Comparison of ENCODE assay signal across 21 mouse cellular contexts in genomic region chr14:33202161-33202560, GRCm38 (mm10). TPM values are rescaled to one million over a fixed set of nuclear protein-coding genes. Genes with fewer than 3 reads are reported as not detected.
"Had no signal": no experiment of that assay in that cellular context is flagged by ENCODE, and none has a peak within 500 bp of the region (broad histone marks: within the 10 kb centered on the region; RNA-seq: fewer than 3 reads in every experiment).

No protein-coding gene starts in this region.

- H3K4me1 ChIP-seq: limb, embryonic 12.5 days; limb, embryonic 15.5 days; liver, embryonic 15.5 days; neural tube, embryonic 13.5 days had no signal

- H3K9me3 ChIP-seq: limb, embryonic 12.5 days; limb, embryonic 15.5 days; liver, embryonic 12.5 days; liver, embryonic 15.5 days; neural tube, embryonic 13.5 days had no signal

- H3K4me2 ChIP-seq: limb, embryonic 12.5 days; limb, embryonic 15.5 days; liver, embryonic 12.5 days; liver, embryonic 15.5 days; midbrain, embryonic 11.5 days; neural tube, embryonic 13.5 days had no signal

- H3K9ac ChIP-seq: limb, embryonic 12.5 days; limb, embryonic 15.5 days; liver, embryonic 12.5 days; liver, embryonic 15.5 days; neural tube, embryonic 13.5 days had no signal

- H3K4me3 ChIP-seq: limb, embryonic 12.5 days; limb, embryonic 15.5 days; liver, embryonic 12.5 days; liver, embryonic 15.5 days; neural tube, embryonic 13.5 days had no signal

- DNase-seq: kidney, adult 18-20 months; kidney, adult 9 months; kidney, postnatal 14 days; kidney, postnatal 4 days; left cerebral cortex, postnatal 4 days; lung, adult 2 months; midbrain, embryonic 14.5 days; right cerebral cortex, adult 18-20 months; right cerebral cortex, postnatal 14 days; right cerebral cortex, postnatal 4 days; thymus, adult 2 months; thymus, postnatal 14 days; thymus, postnatal 4 days had no signal

- H3K36me3 ChIP-seq: limb, embryonic 12.5 days; limb, embryonic 15.5 days; liver, embryonic 12.5 days; liver, embryonic 15.5 days; neural tube, embryonic 13.5 days had no signal

- H3K27me3 ChIP-seq: limb, embryonic 15.5 days; liver, embryonic 12.5 days; liver, embryonic 15.5 days had no signal

- H3K27ac ChIP-seq: limb, embryonic 12.5 days; limb, embryonic 15.5 days; liver, embryonic 12.5 days; liver, embryonic 15.5 days; neural tube, embryonic 13.5 days; stomach, postnatal 0 days had no signal

RNA-seq across cellular contexts. Expression of gene Arhgap22, which starts 11.7 kb away (rescaled TPM):
- total RNA-seq: megakaryocyte-erythroid progenitor cell, adult 5-6 weeks had no signal
